ENCODE assay signal across 1 mouse cellular context in the genomic region with DNA sequence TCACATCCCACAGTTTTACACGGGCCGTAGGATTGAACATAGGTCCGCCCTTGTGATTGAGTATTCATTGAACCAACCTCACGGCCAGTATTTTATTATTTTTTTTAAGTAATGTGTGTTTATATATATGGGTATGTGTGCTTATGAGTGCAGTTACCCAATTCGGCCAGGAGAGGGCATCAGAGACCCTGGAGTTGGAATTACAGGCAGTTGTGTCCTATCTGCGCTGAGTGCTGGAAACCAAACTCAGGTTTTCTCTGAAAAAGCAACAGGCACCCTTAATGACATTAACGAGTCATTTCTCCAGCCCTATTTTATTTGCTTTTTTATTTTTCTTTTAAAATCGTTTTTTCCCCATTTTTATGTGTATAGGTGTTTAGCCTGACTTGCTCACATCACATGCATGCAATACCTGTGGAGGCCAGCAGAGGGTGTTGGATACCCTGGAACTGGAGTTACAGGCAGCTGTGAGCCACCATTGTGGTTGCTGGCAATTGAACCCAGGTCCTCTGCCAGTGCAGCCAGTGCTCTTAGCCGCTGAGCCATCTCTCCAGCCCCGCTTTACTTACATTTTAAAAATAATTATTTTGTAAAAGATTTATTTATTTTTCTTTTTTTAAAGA.
A peak's percentile ranks its signal among the peaks of the same experiment; 100 is the strongest.
TF ChIP-seq lines count a peak whose summit lies in the region.

No protein-coding gene starts in this region.

TF ChIP-seq in MEL, 35 proteins besides CTCF, POLR2A, EP300 and RAD21:
- TF ChIP-seq SIN3A (IDR thresholded peaks at IDR 0.05; ENCODE audit: low read length) = 0 out of 2 replicates have a peak, but pooled peaks have one; percentile 24
- peak; percentile 27; the same call in 1 of the 2 replicates for TF ChIP-seq ZC3H11A (IDR thresholded peaks at IDR 0.05; ENCODE audit: low read depth, low read length)
- no peak for TF ChIP-seq JUND (IDR thresholded peaks at IDR 0.05; ENCODE audit: low read depth, low read length)
- peak; percentile 27; the same call in 1 of the 2 replicates for TF ChIP-seq ZNF384 (IDR thresholded peaks at IDR 0.05; ENCODE audit: low read depth, low read length)
- peak; percentile 15; the same call in 1 of the 2 replicates for TF ChIP-seq SMC3 (IDR thresholded peaks at IDR 0.05; ENCODE audit: low read depth, low read length)
